Mouse (Mus musculus): ENCODE measurements around the gene Ppp1r27. TPM values are rescaled to one million over a fixed set of nuclear protein-coding genes. Genes with fewer than 3 reads are reported as not detected.

Gene Ppp1r27
- polyA plus RNA-seq, 1 experiment from 2014 or later = not detected

- no peak for ATAC-seq
- Histone ChIP-seq H3K27ac (ENCODE audit: low read length) (peak overlapping the region; percentile 49; the same call in 1 of the 2 replicates), H3K36me3 (ENCODE audit: control insufficient read depth, insufficient read depth, low read length) (peaks cover 8% of the 10 kb centered on the region), H3K4me2 (ENCODE audit: low read depth, low read length) (no peak overlapping the region), H3K27me3 (replicated peaks; ENCODE audit: control insufficient read depth, insufficient read depth, low read length) (no peaks in the 10 kb centered on the region; the same call in 1 of the 2 replicates), H3K4me3 (ENCODE audit: low read length) (no peak overlapping the region), H3K9me3 (ENCODE audit: control insufficient read depth, low read length) (no peaks in the 10 kb centered on the region), H3K9ac (ENCODE audit: low read depth, low read length) (peak overlapping the region; percentile 44; the same call in 1 of the 2 replicates), H3K4me1 (ENCODE audit: control insufficient read depth, insufficient read depth, low read length) (peaks cover 24% of the 10 kb centered on the region)
- 71% methylated on average over 3 of the region's 3 CpGs for WGBS
These were observed 12.4 kb downstream of the Ppp1r27 start for GRCm38 (mm10) chr11:120538485-120538884.

GRCm38 (mm10) chr11:120535804-120536203 is 15.1 kb downstream of the Ppp1r27 start:
- Histone ChIP-seq H3K9me3 (ENCODE audit: control insufficient read depth, low read length) (no peaks in the 10 kb centered on the region), H3K9ac (ENCODE audit: low read depth, low read length) (no peak overlapping the region), H3K4me1 (ENCODE audit: control insufficient read depth, insufficient read depth, low read length) (peaks cover 26% of the 10 kb centered on the region), H3K4me3 (ENCODE audit: low read length) (no peak overlapping the region), H3K27ac (ENCODE audit: low read length) (no peak overlapping the region), H3K27me3 (replicated peaks; ENCODE audit: control insufficient read depth, insufficient read depth, low read length) (peaks cover 20% of the 10 kb centered on the region), H3K4me2 (ENCODE audit: low read depth, low read length) (no peak overlapping the region), H3K36me3 (ENCODE audit: control insufficient read depth, insufficient read depth, low read length) (no peaks in the 10 kb centered on the region)
- whole genome bisulfite sequencing = 77% methylated on average over 3 of the region's 3 CpGs
- ATAC-seq = no peak

GRCm38 (mm10) chr11:120535145-120535544 is 15.8 kb downstream of the Ppp1r27 start:
- Histone ChIP-seq H3K9me3 (ENCODE audit: control insufficient read depth, low read length) (no peaks in the 10 kb centered on the region), H3K27ac (ENCODE audit: low read length) (no peak overlapping the region), H3K4me3 (ENCODE audit: low read length) (no peak overlapping the region), H3K9ac (ENCODE audit: low read depth, low read length) (no peak overlapping the region), H3K4me1 (ENCODE audit: control insufficient read depth, insufficient read depth, low read length) (peaks cover 27% of the 10 kb centered on the region), H3K27me3 (replicated peaks; ENCODE audit: control insufficient read depth, insufficient read depth, low read length) (peaks cover 26% of the 10 kb centered on the region), H3K36me3 (ENCODE audit: control insufficient read depth, insufficient read depth, low read length) (no peaks in the 10 kb centered on the region), H3K4me2 (ENCODE audit: low read depth, low read length) (no peak overlapping the region)
- no peak for ATAC-seq
- 75% methylated on average over 3 of the region's 3 CpGs for WGBS

- Histone ChIP-seq H3K27me3 (replicated peaks; ENCODE audit: control insufficient read depth, insufficient read depth, low read length) (peaks cover 37% of the 10 kb centered on the region), H3K4me2 (ENCODE audit: low read depth, low read length) (no peak overlapping the region), H3K4me3 (ENCODE audit: low read length) (no peak overlapping the region), H3K9me3 (ENCODE audit: control insufficient read depth, low read length) (no peaks in the 10 kb centered on the region), H3K27ac (ENCODE audit: low read length) (no peak overlapping the region), H3K36me3 (ENCODE audit: control insufficient read depth, insufficient read depth, low read length) (no peaks in the 10 kb centered on the region), H3K9ac (ENCODE audit: low read depth, low read length) (no peak overlapping the region), H3K4me1 (ENCODE audit: control insufficient read depth, insufficient read depth, low read length) (peaks cover 17% of the 10 kb centered on the region)
- 83% methylated on average over 8 of the region's 8 CpGs for WGBS
- ATAC-seq = no peak
These were observed 16.8 kb downstream of the Ppp1r27 start for GRCm38 (mm10) chr11:120534093-120534492.

- Histone ChIP-seq H3K9me3 (ENCODE audit: control insufficient read depth, low read length) (no peaks in the 10 kb centered on the region), H3K4me2 (ENCODE audit: low read depth, low read length) (no peak overlapping the region), H3K27me3 (replicated peaks; ENCODE audit: control insufficient read depth, insufficient read depth, low read length) (peaks cover 44% of the 10 kb centered on the region), H3K9ac (ENCODE audit: low read depth, low read length) (no peak overlapping the region), H3K27ac (ENCODE audit: low read length) (no peak overlapping the region), H3K4me3 (ENCODE audit: low read length) (no peak overlapping the region), H3K36me3 (ENCODE audit: control insufficient read depth, insufficient read depth, low read length) (no peaks in the 10 kb centered on the region), H3K4me1 (ENCODE audit: control insufficient read depth, insufficient read depth, low read length) (peaks cover 9% of the 10 kb centered on the region)
- ATAC-seq = no peak
- WGBS = 31% methylated on average over 9 of the region's 9 CpGs
These were observed 19.3 kb downstream of the Ppp1r27 start for GRCm38 (mm10) chr11:120531646-120532045.

GRCm38 (mm10) chr11:120530085-120530964 is 20.6 kb downstream of the Ppp1r27 start, which contains the start of gene Gcgr:
Gene Gcgr, plus strand, starts transcription at chr11:120530699.
- 9% methylated on average over 53 of the region's 62 CpGs for WGBS
- H3K27me3 ChIP-seq (replicated peaks; ENCODE audit: control insufficient read depth, insufficient read depth, low read length) = peaks cover 44% of the 10 kb centered on the region
- peak; percentile 56 for ATAC-seq

GRCm38 (mm10) chr11:120528903-120529302 is 22.0 kb downstream of the Ppp1r27 start:
- H3K4me3 ChIP-seq (ENCODE audit: low read length) = no peak overlapping the region
- no peaks in the 10 kb centered on the region for H3K36me3 ChIP-seq (ENCODE audit: control insufficient read depth, insufficient read depth, low read length)
- WGBS = 66% methylated on average over 4 of the region's 4 CpGs
- peaks cover 9% of the 10 kb centered on the region for H3K4me1 ChIP-seq (ENCODE audit: control insufficient read depth, insufficient read depth, low read length)
- H3K27ac ChIP-seq (ENCODE audit: low read length) = no peak overlapping the region
- no peaks in the 10 kb centered on the region for H3K9me3 ChIP-seq (ENCODE audit: control insufficient read depth, low read length)
- no peak overlapping the region for H3K9ac ChIP-seq (ENCODE audit: low read depth, low read length)
- no peak overlapping the region for H3K4me2 ChIP-seq (ENCODE audit: low read depth, low read length)
- peaks cover 44% of the 10 kb centered on the region for H3K27me3 ChIP-seq (replicated peaks; ENCODE audit: control insufficient read depth, insufficient read depth, low read length)
- no peak for ATAC-seq

More at GRCm38 (mm10) chr11:120530085-120530964, 20.6 kb downstream of the Ppp1r27 start, which contains the start of gene Gcgr:
- Histone ChIP-seq H3K9me3 (ENCODE audit: control insufficient read depth, low read length) (no peaks in the 10 kb centered on the region), H3K4me1 (ENCODE audit: control insufficient read depth, insufficient read depth, low read length) (peaks cover 9% of the 10 kb centered on the region), H3K4me2 (ENCODE audit: low read depth, low read length) (peak within 1 kb of the TSS; percentile 86), H3K27ac (ENCODE audit: low read length) (no peak within 1 kb of the TSS), H3K4me3 (ENCODE audit: low read length) (peak within 1 kb of the TSS; percentile 50), H3K36me3 (ENCODE audit: control insufficient read depth, insufficient read depth, low read length) (no peaks in the 10 kb centered on the region), H3K9ac (ENCODE audit: low read depth, low read length) (peak within 1 kb of the TSS; percentile 69)

GRCm38 (mm10) chr11:120527690-120528354 is 23.1 kb downstream of the Ppp1r27 start:
- Histone ChIP-seq H3K4me3 (ENCODE audit: low read length) (no peak overlapping the region), H3K4me1 (ENCODE audit: control insufficient read depth, insufficient read depth, low read length) (peaks cover 9% of the 10 kb centered on the region), H3K36me3 (ENCODE audit: control insufficient read depth, insufficient read depth, low read length) (no peaks in the 10 kb centered on the region), H3K9ac (ENCODE audit: low read depth, low read length) (no peak overlapping the region), H3K4me2 (ENCODE audit: low read depth, low read length) (no peak overlapping the region), H3K27me3 (replicated peaks; ENCODE audit: control insufficient read depth, insufficient read depth, low read length) (peaks cover 38% of the 10 kb centered on the region), H3K9me3 (ENCODE audit: control insufficient read depth, low read length) (no peaks in the 10 kb centered on the region), H3K27ac (ENCODE audit: low read length) (no peak overlapping the region)
- WGBS = 71% methylated on average over 9 of the region's 9 CpGs
- ATAC-seq = no peak

DNA sequence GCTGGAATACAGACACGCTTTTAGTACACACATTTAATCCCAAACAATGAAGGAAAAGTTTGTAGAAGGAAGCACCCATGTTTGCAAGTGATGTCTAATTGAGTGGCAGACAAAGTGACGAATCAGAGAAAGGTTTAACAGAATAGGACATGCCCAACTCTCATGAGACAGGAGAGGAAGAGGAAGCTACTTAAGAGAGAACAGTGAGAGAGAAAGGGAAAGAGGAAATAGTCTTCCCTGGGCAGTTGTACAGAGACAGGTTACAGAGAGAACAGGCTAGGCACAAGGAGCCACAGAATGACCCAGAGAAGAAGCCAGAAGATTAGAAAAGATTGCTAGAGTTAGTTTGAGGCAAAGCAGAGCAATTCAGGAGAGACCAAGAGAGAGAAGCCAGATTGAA is 25.0 kb downstream of the Ppp1r27 start:
- Histone ChIP-seq H3K27me3 (replicated peaks; ENCODE audit: control insufficient read depth, insufficient read depth, low read length) (peaks cover 25% of the 10 kb centered on the region), H3K4me2 (ENCODE audit: low read depth, low read length) (no peak overlapping the region), H3K9me3 (ENCODE audit: control insufficient read depth, low read length) (no peaks in the 10 kb centered on the region), H3K4me3 (ENCODE audit: low read length) (no peak overlapping the region), H3K27ac (ENCODE audit: low read length) (no peak overlapping the region), H3K36me3 (ENCODE audit: control insufficient read depth, insufficient read depth, low read length) (no peaks in the 10 kb centered on the region), H3K9ac (ENCODE audit: low read depth, low read length) (no peak overlapping the region), H3K4me1 (ENCODE audit: control insufficient read depth, insufficient read depth, low read length) (peaks cover 6% of the 10 kb centered on the region)
- WGBS = 80% methylated on average over 2 of the region's 2 CpGs
- no peak for ATAC-seq
